Mouse (Mus musculus) heart, adult 2 months (tissue): ENCODE measurements at regions not wholly inside any gene's neighbourhood (a gene's known extent, or its start where the extent isn't known, plus 50 kb on each side); places are given as distances from the start of the nearest gene placed in this dataset.

Experiments
- CTCF ChIP-seq: fragments of 200-600 bp; IDR thresholded peaks from 2 replicates; pipeline ENCODE4 v1.8.1; 2022; ENCODE audit warnings: antibody characterized with exemption, mild to moderate bottlenecking, moderate library complexity
- EP300 ChIP-seq: fragments of 200-500 bp; IDR thresholded peaks from 2 replicates; pipeline ENCODE4 v1.6.1; 2011; ENCODE audit warnings: low read depth, low read length, control low read depth; ENCODE audit not compliant: insufficient read depth
- POLR2A ChIP-seq: fragments of 200-500 bp; IDR thresholded peaks from 2 replicates; pipeline ENCODE4 v1.6.1; 2011; ENCODE audit warnings: mild to moderate bottlenecking, low read depth, low read length, control low read depth; ENCODE audit not compliant: insufficient read depth

GRCm38 (mm10) chr4:31493087-31493511, 470.8 kb upstream of the Map3k7 start:
- TF ChIP-seq CTCF (no peak), POLR2A (no peak), EP300 (no peak)
